Mouse (Mus musculus) lung, postnatal 0 days (tissue): ENCODE measurements around the gene Prnp. TPM values are rescaled to one million over a fixed set of nuclear protein-coding genes. Genes with fewer than 3 reads are reported as not detected.

ENCODE experiments used
- ATAC-seq: fragments of 200-750 bp; cut with Nextera tagmentation; 2 replicates; pipeline ENCODE4 v1.8.0; 2017; ENCODE audit warnings: moderate library complexity
- DNase-seq: peaks from one replicate; pipeline ENCODE4 v3.0.0-alpha.2; 2016; ENCODE audit warnings: low spot score
- H3K27ac ChIP-seq: fragments of 300-500 bp; sonication (generic); 2 replicates; pipeline ENCODE4 v1.5.1; 2014; ENCODE audit warnings: antibody characterized with exemption, mild to moderate bottlenecking, low read length, mixed read lengths
- H3K27me3 ChIP-seq: fragments of 300-500 bp; sonication (generic); replicated peaks from 2 replicates; pipeline ENCODE4 v1.6.1; 2014; ENCODE audit warnings: low read length, mixed read lengths; ENCODE audit not compliant: insufficient read depth
- H3K36me3 ChIP-seq: fragments of 300-500 bp; sonication (generic); 2 replicates; pipeline ENCODE4 v1.6.1; 2014; ENCODE audit warnings: low read length, mixed read lengths; ENCODE audit not compliant: insufficient read depth
- H3K4me1 ChIP-seq: fragments of 300-500 bp; sonication (generic); 2 replicates; pipeline ENCODE4 v1.6.1; 2014; ENCODE audit warnings: antibody characterized with exemption, low read depth, low read length, mixed read lengths; ENCODE audit not compliant: insufficient read depth
- H3K4me2 ChIP-seq: fragments of 300-500 bp; sonication (generic); replicated peaks from 2 replicates; pipeline ENCODE4 v1.6.1; 2014; ENCODE audit warnings: low read depth, mild to moderate bottlenecking, low read length, moderate library complexity, mixed read lengths
- H3K4me3 ChIP-seq: fragments of 300-500 bp; sonication (generic); 2 replicates; pipeline ENCODE4 v1.5.1; 2014; ENCODE audit warnings: low read depth, low read length
- H3K9ac ChIP-seq: fragments of 300-500 bp; sonication (generic); replicated peaks from 2 replicates; pipeline ENCODE4 v1.6.1; 2014; ENCODE audit warnings: low read depth, mild to moderate bottlenecking
- H3K9me3 ChIP-seq: fragments of 300-500 bp; sonication (generic); 2 replicates; pipeline ENCODE4 v1.6.1; 2016; ENCODE audit warnings: low read length, mixed read lengths
- CTCF ChIP-seq: IDR thresholded peaks from 2 replicates; pipeline ENCODE4 v1.5.1; 2016; ENCODE audit warnings: antibody characterized with exemption, mild to moderate bottlenecking
- EP300 ChIP-seq: IDR thresholded peaks from 2 replicates; pipeline ENCODE4 v1.6.1; 2016; ENCODE audit warnings: antibody characterized with exemption, mild to moderate bottlenecking, control low read depth
- WGBS: fragments of 180-500 bp; shearing (Covaris S2); extraction: QIAGEN DNeasy Blood & Tissue Kit; methylation state at CpG from one replicate; pipeline ENCODE4 v1.1.7; 2014; 5-methylcytosine and 5-hydroxymethylcytosine counted together
- polyA plus RNA-seq: library from polyadenylated mRNA; unstranded; fragments of >200 nt; fragmentation: Nextera tagmentation; extraction: Ambion mirVana; gene quantifications from 2 replicates; pipeline ENCODE4 v1.2.1, GENCODE M21; 2015

The Prnp gene
- polyA plus RNA-seq, 1 experiment from 2014 or later: 142 TPM

GRCm38 (mm10) chr2:131905025-131905424, 4.7 kb upstream of the Prnp start:
- DNase-seq: no peak
- no peak overlapping the region for H3K9ac ChIP-seq
- TF ChIP-seq EP300: no peak
- TF ChIP-seq CTCF: no peak
- H3K27ac ChIP-seq: peak overlapping the region; percentile 11; the same call in 1 of the 2 replicates
- WGBS: 47% methylated on average over 5 of the region's 5 CpGs
- ATAC-seq: no peak
- H3K4me2 ChIP-seq: no peak overlapping the region
- no peaks in the 10 kb centered on the region for H3K27me3 ChIP-seq
- no peaks in the 10 kb centered on the region for H3K9me3 ChIP-seq
- no peaks in the 10 kb centered on the region; the same call in 1 of the 2 replicates for H3K4me1 ChIP-seq
- H3K36me3 ChIP-seq: no peaks in the 10 kb centered on the region
- H3K4me3 ChIP-seq: no peak overlapping the region

DNA sequence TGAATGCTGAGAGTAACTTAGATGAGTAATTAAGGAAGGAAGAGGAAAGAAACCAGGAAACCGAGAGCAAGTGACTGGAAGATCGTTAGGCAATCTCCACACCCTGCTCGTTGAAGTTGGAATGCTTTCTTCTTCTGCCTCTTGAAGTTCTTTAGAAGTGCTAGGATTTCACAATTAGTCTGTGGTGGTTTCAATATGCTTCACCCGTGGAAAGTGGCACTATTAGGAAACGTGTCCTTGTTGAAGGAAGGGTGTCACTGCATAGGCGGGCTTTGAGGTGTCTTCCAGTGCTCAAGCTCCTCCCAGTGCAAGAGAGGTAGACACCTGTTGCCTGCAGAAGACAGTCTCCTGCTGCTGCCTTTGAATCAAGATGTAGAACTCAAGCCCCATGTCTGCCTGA, 4.0 kb upstream of the Prnp start:
- no peak overlapping the region for H3K9ac ChIP-seq
- ATAC-seq (peak; percentile 50), DNase-seq (peak; percentile 89)
- TF ChIP-seq CTCF (no peak), EP300 (peak; percentile 98)
- no peak overlapping the region for H3K4me2 ChIP-seq
- no peaks in the 10 kb centered on the region; the same call in 1 of the 2 replicates for H3K4me1 ChIP-seq
- WGBS: 29% methylated on average over 6 of the region's 6 CpGs
- H3K27me3 ChIP-seq: no peaks in the 10 kb centered on the region
- no peaks in the 10 kb centered on the region for H3K9me3 ChIP-seq
- H3K4me3 ChIP-seq: no peak overlapping the region
- no peak overlapping the region for H3K27ac ChIP-seq
- H3K36me3 ChIP-seq: no peaks in the 10 kb centered on the region

GRCm38 (mm10) chr2:131906266-131906665, 3.5 kb upstream of the Prnp start:
- ATAC-seq: no peak
- 76% methylated on average over 3 of the region's 3 CpGs for WGBS

GRCm38 (mm10) chr2:131906846-131907245, 2.9 kb upstream of the Prnp start:
- Histone ChIP-seq H3K9ac (no peak overlapping the region), H3K4me3 (no peak overlapping the region), H3K4me2 (no peak overlapping the region), H3K27me3 (no peaks in the 10 kb centered on the region), H3K27ac (no peak overlapping the region), H3K9me3 (no peaks in the 10 kb centered on the region), H3K36me3 (no peaks in the 10 kb centered on the region), H3K4me1 (no peaks in the 10 kb centered on the region; the same call in 1 of the 2 replicates)
- 48% methylated on average over 1 of the region's 1 CpGs for WGBS
- DNase-seq (no peak), ATAC-seq (no peak)
- TF ChIP-seq CTCF (no peak), EP300 (no peak)

More at GRCm38 (mm10) chr2:131906266-131906665, 3.5 kb upstream of the Prnp start:
- no peaks in the 10 kb centered on the region for H3K36me3 ChIP-seq
- H3K27me3 ChIP-seq: no peaks in the 10 kb centered on the region
- no peak overlapping the region for H3K4me2 ChIP-seq
- DNase-seq: no peak
- no peak overlapping the region for H3K27ac ChIP-seq
- no peaks in the 10 kb centered on the region; the same call in 1 of the 2 replicates for H3K4me1 ChIP-seq
- H3K9ac ChIP-seq: no peak overlapping the region
- TF ChIP-seq CTCF (no peak), EP300 (no peak)
- H3K4me3 ChIP-seq: no peak overlapping the region
- no peaks in the 10 kb centered on the region for H3K9me3 ChIP-seq

GRCm38 (mm10) chr2:131907311-131907710, 2.4 kb upstream of the Prnp start:
- DNase-seq: no peak
- WGBS: 81% methylated on average over 5 of the region's 5 CpGs
- no peak for ATAC-seq
- H3K27ac ChIP-seq: no peak overlapping the region
- no peak for TF ChIP-seq EP300
- TF ChIP-seq CTCF: no peak
- no peaks in the 10 kb centered on the region; the same call in 1 of the 2 replicates for H3K4me1 ChIP-seq
- H3K27me3 ChIP-seq: no peaks in the 10 kb centered on the region
- no peak overlapping the region for H3K4me2 ChIP-seq
- no peak overlapping the region for H3K4me3 ChIP-seq
- H3K9ac ChIP-seq: no peak overlapping the region
- no peaks in the 10 kb centered on the region for H3K9me3 ChIP-seq
- H3K36me3 ChIP-seq: no peaks in the 10 kb centered on the region

GRCm38 (mm10) chr2:131908351-131908861, 1.3 kb upstream of the Prnp start:
- no peaks in the 10 kb centered on the region for H3K36me3 ChIP-seq
- H3K9ac ChIP-seq: no peak overlapping the region
- no peak overlapping the region for H3K27ac ChIP-seq
- no peaks in the 10 kb centered on the region for H3K27me3 ChIP-seq
- WGBS: 86% methylated on average over 7 of the region's 7 CpGs
- H3K4me3 ChIP-seq: no peak overlapping the region
- H3K4me2 ChIP-seq: no peak overlapping the region
- ATAC-seq: no peak
- DNase-seq: no peak
- H3K4me1 ChIP-seq: no peaks in the 10 kb centered on the region
- TF ChIP-seq CTCF: no peak
- H3K9me3 ChIP-seq: no peaks in the 10 kb centered on the region

DNA sequence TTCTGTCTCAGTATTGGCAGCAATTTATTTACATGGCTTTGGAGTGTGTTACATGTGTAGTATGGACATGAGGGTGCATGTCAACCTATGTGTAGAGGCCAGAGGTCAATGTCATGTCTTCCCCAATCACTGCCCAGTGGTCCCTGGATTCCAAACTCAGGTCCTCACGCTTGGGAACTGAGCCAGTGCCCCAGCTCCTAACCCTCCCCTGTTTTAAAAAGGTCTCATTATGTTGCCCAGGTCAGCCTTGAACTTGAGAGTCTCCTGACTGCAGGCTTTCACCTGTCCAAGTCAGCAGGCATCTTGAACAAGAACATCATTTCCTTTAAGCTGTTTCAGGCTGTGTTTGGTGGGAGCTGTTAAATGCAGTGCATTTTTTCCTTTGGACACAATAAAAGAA, 822 bp upstream of the Prnp start:
- no peaks in the 10 kb centered on the region for H3K9me3 ChIP-seq
- ATAC-seq (no peak), DNase-seq (no peak)
- 94% methylated on average over 1 of the region's 1 CpGs for WGBS
- H3K27ac ChIP-seq: no peak overlapping the region
- H3K4me1 ChIP-seq: no peaks in the 10 kb centered on the region
- no peak overlapping the region for H3K4me2 ChIP-seq
- no peak overlapping the region for H3K4me3 ChIP-seq
- no peaks in the 10 kb centered on the region for H3K27me3 ChIP-seq
- H3K9ac ChIP-seq: no peak overlapping the region
- TF ChIP-seq CTCF: no peak
- no peak for TF ChIP-seq EP300
- H3K36me3 ChIP-seq: no peaks in the 10 kb centered on the region
